Mouse (Mus musculus): ENCODE data around the gene Flcn. TPM values are rescaled to one million over a fixed set of nuclear protein-coding genes. Genes with fewer than 3 reads are reported as not detected.

Flcn gene
- polyA plus RNA-seq, 1 experiment from 2014 or later = 37.0 TPM

- no peaks in the 10 kb centered on the region for H3K9me3 ChIP-seq
- no peak overlapping the region for H3K4me3 ChIP-seq
- H3K4me1 ChIP-seq = no peaks in the 10 kb centered on the region
- no peak overlapping the region for H3K9ac ChIP-seq
- no peak overlapping the region for H3K4me2 ChIP-seq (replicated peaks)
- no peak overlapping the region for H3K27ac ChIP-seq
- WGBS = 93% methylated on average over 9 of the region's 9 CpGs
- H3K36me3 ChIP-seq = peaks cover 89% of the 10 kb centered on the region
- no peaks in the 10 kb centered on the region for H3K27me3 ChIP-seq
- ATAC-seq (ENCODE audit: insufficient number of reproducible peaks, insufficient read depth, low FRiP score, low TSS enrichment) = no peak
Observed at GRCm38 (mm10) chr11:59758191-59758985, 51.4 kb downstream of the Flcn start.

- Histone ChIP-seq H3K36me3 (peaks cover 95% of the 10 kb centered on the region), H3K4me2 (replicated peaks) (no peak overlapping the region), H3K4me1 (no peaks in the 10 kb centered on the region), H3K27me3 (no peaks in the 10 kb centered on the region), H3K4me3 (no peak overlapping the region), H3K9ac (no peak overlapping the region), H3K27ac (no peak overlapping the region), H3K9me3 (no peaks in the 10 kb centered on the region)
- WGBS = 79% methylated on average over 4 of the region's 4 CpGs
- no peak for ATAC-seq (ENCODE audit: insufficient number of reproducible peaks, insufficient read depth, low FRiP score, low TSS enrichment)
Observed at GRCm38 (mm10) chr11:59756351-59756750, 53.5 kb downstream of the Flcn start.

GRCm38 (mm10) chr11:59754504-59754903, 55.3 kb downstream of the Flcn start:
- no peak overlapping the region for H3K4me2 ChIP-seq (replicated peaks)
- H3K27me3 ChIP-seq = no peaks in the 10 kb centered on the region
- H3K9me3 ChIP-seq = no peaks in the 10 kb centered on the region
- H3K9ac ChIP-seq = no peak overlapping the region
- no peak overlapping the region for H3K4me3 ChIP-seq
- 94% methylated on average over 6 of the region's 6 CpGs for WGBS
- no peaks in the 10 kb centered on the region for H3K4me1 ChIP-seq
- H3K27ac ChIP-seq = no peak overlapping the region
- no peak for ATAC-seq (ENCODE audit: insufficient number of reproducible peaks, insufficient read depth, low FRiP score, low TSS enrichment)
- H3K36me3 ChIP-seq = peaks cover 96% of the 10 kb centered on the region

- peaks cover 62% of the 10 kb centered on the region for H3K36me3 ChIP-seq
- H3K27ac ChIP-seq = no peak overlapping the region
- no peaks in the 10 kb centered on the region for H3K4me1 ChIP-seq
- 90% methylated on average over 3 of the region's 3 CpGs for WGBS
- no peak for ATAC-seq (ENCODE audit: insufficient number of reproducible peaks, insufficient read depth, low FRiP score, low TSS enrichment)
- no peak overlapping the region for H3K4me2 ChIP-seq (replicated peaks)
- no peaks in the 10 kb centered on the region for H3K9me3 ChIP-seq
- no peak overlapping the region for H3K4me3 ChIP-seq
- no peak overlapping the region for H3K9ac ChIP-seq
- H3K27me3 ChIP-seq = no peaks in the 10 kb centered on the region
Observed at GRCm38 (mm10) chr11:59749050-59749449, 60.8 kb downstream of the Flcn start.

GRCm38 (mm10) chr11:59746614-59747013, 63.2 kb downstream of the Flcn start:
- Histone ChIP-seq H3K4me1 (no peaks in the 10 kb centered on the region), H3K27ac (no peak overlapping the region), H3K9me3 (no peaks in the 10 kb centered on the region), H3K27me3 (no peaks in the 10 kb centered on the region), H3K9ac (no peak overlapping the region), H3K4me2 (replicated peaks) (no peak overlapping the region), H3K36me3 (peaks cover 63% of the 10 kb centered on the region), H3K4me3 (no peak overlapping the region)
- ATAC-seq (ENCODE audit: insufficient number of reproducible peaks, insufficient read depth, low FRiP score, low TSS enrichment) = no peak
- WGBS = 83% methylated on average over 2 of the region's 2 CpGs

GRCm38 (mm10) chr11:59745851-59746250, 64.0 kb downstream of the Flcn start:
- no peak for ATAC-seq (ENCODE audit: insufficient number of reproducible peaks, insufficient read depth, low FRiP score, low TSS enrichment)
- Histone ChIP-seq H3K27ac (no peak overlapping the region), H3K4me3 (no peak overlapping the region), H3K36me3 (peaks cover 62% of the 10 kb centered on the region), H3K4me1 (no peaks in the 10 kb centered on the region), H3K27me3 (no peaks in the 10 kb centered on the region), H3K9me3 (no peaks in the 10 kb centered on the region), H3K4me2 (replicated peaks) (no peak overlapping the region), H3K9ac (no peak overlapping the region)
- WGBS = 91% methylated on average over 5 of the region's 5 CpGs

GRCm38 (mm10) chr11:59744374-59744773, 65.4 kb downstream of the Flcn start:
- H3K4me1 ChIP-seq = no peaks in the 10 kb centered on the region
- no peak overlapping the region for H3K27ac ChIP-seq
- H3K36me3 ChIP-seq = peaks cover 62% of the 10 kb centered on the region
- H3K4me2 ChIP-seq (replicated peaks) = no peak overlapping the region
- no peaks in the 10 kb centered on the region for H3K9me3 ChIP-seq
- no peak overlapping the region for H3K9ac ChIP-seq
- ATAC-seq (ENCODE audit: insufficient number of reproducible peaks, insufficient read depth, low FRiP score, low TSS enrichment) = no peak
- H3K27me3 ChIP-seq = no peaks in the 10 kb centered on the region
- 90% methylated on average over 4 of the region's 4 CpGs for WGBS
- no peak overlapping the region for H3K4me3 ChIP-seq

GRCm38 (mm10) chr11:59743712-59744111, 66.1 kb downstream of the Flcn start:
- WGBS = 100% methylated on average over 1 of the region's 1 CpGs
- Histone ChIP-seq H3K27ac (no peak overlapping the region), H3K9me3 (no peaks in the 10 kb centered on the region), H3K4me2 (replicated peaks) (no peak overlapping the region), H3K9ac (no peak overlapping the region), H3K36me3 (peaks cover 63% of the 10 kb centered on the region), H3K4me3 (no peak overlapping the region), H3K27me3 (no peaks in the 10 kb centered on the region), H3K4me1 (no peaks in the 10 kb centered on the region)
- no peak for ATAC-seq (ENCODE audit: insufficient number of reproducible peaks, insufficient read depth, low FRiP score, low TSS enrichment)

- H3K27me3 ChIP-seq = no peaks in the 10 kb centered on the region
- no peaks in the 10 kb centered on the region for H3K4me1 ChIP-seq
- H3K4me2 ChIP-seq (replicated peaks) = no peak overlapping the region
- H3K27ac ChIP-seq = no peak overlapping the region
- no peak overlapping the region for H3K9ac ChIP-seq
- peaks cover 67% of the 10 kb centered on the region for H3K36me3 ChIP-seq
- no peak overlapping the region for H3K4me3 ChIP-seq
- ATAC-seq (ENCODE audit: insufficient number of reproducible peaks, insufficient read depth, low FRiP score, low TSS enrichment) = no peak
- WGBS = 88% methylated on average over 2 of the region's 2 CpGs
- no peaks in the 10 kb centered on the region for H3K9me3 ChIP-seq
Observed at GRCm38 (mm10) chr11:59743307-59743706, 66.5 kb downstream of the Flcn start.

- 99% methylated on average over 5 of the region's 5 CpGs for WGBS
- H3K4me3 ChIP-seq = no peak overlapping the region
- no peak overlapping the region for H3K4me2 ChIP-seq (replicated peaks)
- no peak for ATAC-seq (ENCODE audit: insufficient number of reproducible peaks, insufficient read depth, low FRiP score, low TSS enrichment)
- no peak overlapping the region for H3K9ac ChIP-seq
- H3K36me3 ChIP-seq = peaks cover 81% of the 10 kb centered on the region
- no peaks in the 10 kb centered on the region for H3K27me3 ChIP-seq
- H3K4me1 ChIP-seq = no peaks in the 10 kb centered on the region
- H3K27ac ChIP-seq = no peak overlapping the region
- H3K9me3 ChIP-seq = no peaks in the 10 kb centered on the region
Observed at GRCm38 (mm10) chr11:59741915-59742314, 67.9 kb downstream of the Flcn start.

All from embryonic facial prominence, embryonic 12.5 days (tissue).